In the genomic region with DNA sequence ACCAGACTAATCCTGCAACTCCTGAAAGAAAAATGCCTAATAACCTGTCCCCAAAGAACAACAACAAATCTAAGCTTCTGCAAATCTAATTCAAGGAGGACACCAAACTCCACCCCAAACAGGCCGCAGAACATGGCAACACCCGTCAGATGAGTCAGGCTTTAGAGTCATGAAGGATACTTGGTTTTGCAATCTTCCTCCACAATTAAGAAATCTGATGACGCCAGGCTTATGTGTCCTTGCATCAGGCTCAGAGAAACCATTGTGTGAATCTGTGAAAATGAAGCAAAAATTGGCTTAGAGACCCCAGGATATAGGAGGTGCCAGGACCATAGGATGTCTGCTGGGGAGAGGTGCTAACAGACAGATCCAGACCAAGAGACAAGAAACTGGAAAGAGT, we compare ENCODE assay signal across 28 mouse cellular contexts.
DNase-seq lines count a peak whose midpoint lies in the region; ATAC-seq lines count a peak whose summit lies in the region.
"Had no signal": no experiment of that assay in that cellular context is flagged by ENCODE, and none has a peak within 500 bp of the region (broad histone marks: within the 10 kb centered on the region; RNA-seq: fewer than 3 reads in every experiment).

No protein-coding gene starts in this region.

- DNase-seq in heart, adult 11 months, result peak; percentile 53
- DNase-seq in lung, postnatal 36 days, result peak; percentile 5
- DNase-seq in lung, postnatal 14 days, result no peak
- peak; percentile 25 for DNase-seq in NIH3T3 (ENCODE audit: low read depth)
- DNase-seq in adipocyte (ENCODE audit: low spot score), result no peak
- no peak for DNase-seq in right cerebral cortex, adult 2 months (ENCODE audit: low spot score in 2 of 2)
- DNase-seq: cerebellum, adult 11-12 months; cerebellum, adult 9-11 months; embryo, embryonic 11 days; gastrocnemius, postnatal 14 days; heart, adult 2 months; heart, postnatal 36 days; kidney, adult 9 months; kidney, postnatal 25 days; liver, postnatal 0 days; spleen, adult 18-20 months; thymus, adult 18-20 months; thymus, postnatal 25 days had no signal

- H3K9ac ChIP-seq in heart, embryonic 11.5 days (ENCODE audit: low read depth, low read length), result no peak overlapping the region
- H3K9ac ChIP-seq: embryonic facial prominence, embryonic 12.5 days; hindbrain, embryonic 14.5 days; limb, embryonic 12.5 days; liver, embryonic 12.5 days; liver, postnatal 0 days; midbrain, embryonic 15.5 days had no signal

- no peaks in the 10 kb centered on the region for H3K4me1 ChIP-seq in heart, embryonic 11.5 days (ENCODE audit: control insufficient read depth, insufficient read depth, low read length)
- H3K4me1 ChIP-seq: embryonic facial prominence, embryonic 12.5 days; limb, embryonic 12.5 days; liver, embryonic 12.5 days; midbrain, embryonic 10.5 days; midbrain, embryonic 15.5 days had no signal

- H3K27me3 ChIP-seq in heart, embryonic 11.5 days (ENCODE audit: control insufficient read depth, insufficient read depth, low read length), result no peaks in the 10 kb centered on the region
- H3K27me3 ChIP-seq: embryonic facial prominence, embryonic 12.5 days; limb, embryonic 12.5 days; liver, embryonic 12.5 days; midbrain, embryonic 15.5 days had no signal

- no peak overlapping the region for H3K4me3 ChIP-seq in heart, embryonic 11.5 days (ENCODE audit: low read depth, low read length)
- H3K4me3 ChIP-seq: embryonic facial prominence, embryonic 12.5 days; heart, adult 2 months; limb, embryonic 12.5 days; liver, embryonic 12.5 days; midbrain, embryonic 10.5 days; midbrain, embryonic 15.5 days had no signal

- H3K36me3 ChIP-seq in heart, embryonic 11.5 days (ENCODE audit: control insufficient read depth, insufficient read depth, low read length), result no peaks in the 10 kb centered on the region
- H3K36me3 ChIP-seq: embryonic facial prominence, embryonic 12.5 days; limb, embryonic 12.5 days; liver, embryonic 12.5 days; midbrain, embryonic 10.5 days; midbrain, embryonic 15.5 days had no signal

- no peak for ATAC-seq in heart, embryonic 11.5 days (replicated peaks; ENCODE audit: insufficient number of reproducible peaks, low FRiP score, low TSS enrichment)
- ATAC-seq: CD4-positive, CD25-positive, alpha-beta regulatory T cell, adult 4 months; forebrain, embryonic 14.5 days; intestine, postnatal 0 days; liver, embryonic 12.5 days; liver, postnatal 0 days; midbrain, embryonic 15.5 days had no signal

- no peaks in the 10 kb centered on the region for H3K9me3 ChIP-seq in heart, embryonic 11.5 days (replicated peaks; ENCODE audit: control insufficient read depth, low read length)
- H3K9me3 ChIP-seq: embryonic facial prominence, embryonic 12.5 days; limb, embryonic 12.5 days; liver, embryonic 12.5 days; midbrain, embryonic 10.5 days; midbrain, embryonic 15.5 days had no signal

- 83% methylated on average over 3 of the region's 3 CpGs for WGBS in heart, embryonic 11.5 days (ENCODE audit: insufficient replicate concordance)

- no peak overlapping the region for H3K4me2 ChIP-seq in heart, embryonic 11.5 days
- H3K4me2 ChIP-seq: embryonic facial prominence, embryonic 12.5 days; hindbrain, embryonic 14.5 days; limb, embryonic 12.5 days; liver, embryonic 12.5 days; midbrain, embryonic 15.5 days had no signal

- no peak overlapping the region for H3K27ac ChIP-seq in heart, embryonic 11.5 days (ENCODE audit: low read depth, low read length)
- H3K27ac ChIP-seq: embryonic facial prominence, embryonic 12.5 days; heart, adult 2 months; hindbrain, embryonic 14.5 days; limb, embryonic 12.5 days; liver, embryonic 12.5 days; midbrain, embryonic 10.5 days; midbrain, embryonic 15.5 days had no signal

Comparison
In these comparisons a context has a peak if more than half of its experiments do, and no peak if none do; other contexts are left out.
1. DNase-seq: peak in heart, adult 11 months (single experiment), lung, postnatal 36 days (single experiment) and NIH3T3 (single experiment); none in lung, postnatal 14 days (single experiment), adipocyte (single experiment) and right cerebral cortex, adult 2 months (0 of 2).